Mouse (Mus musculus) brain, embryonic 14.5 days (tissue): Measurements from ENCODE around the gene Simc1. TPM values are rescaled to one million over a fixed set of nuclear protein-coding genes. Genes with fewer than 3 reads are reported as not detected.

Experiments
- DNase-seq: peaks from one replicate; pipeline ENCODE4 v3.0.0-alpha.2; 2011; ENCODE audit warnings: low read depth
- CTCF ChIP-seq: fragments of 200-500 bp; IDR thresholded peaks from 2 replicates; pipeline ENCODE4 v1.5.1; 2012; ENCODE audit warnings: inconsistent platforms, mild to moderate bottlenecking, moderate library complexity, borderline replicate concordance; ENCODE audit not compliant: insufficient read depth, insufficient read length; ENCODE audit errors: extremely low read depth
- POLR2A ChIP-seq: fragments of 200-500 bp; IDR thresholded peaks from 2 replicates; pipeline ENCODE4 v1.6.1; 2012; ENCODE audit warnings: mild to moderate bottlenecking, inconsistent platforms, borderline replicate concordance; ENCODE audit not compliant: poor library complexity, insufficient read depth, insufficient read length, severe bottlenecking; ENCODE audit errors: extremely low read depth
- polyA plus RNA-seq: library from polyadenylated mRNA; depleted of rRNA; stranded (reverse); fragments of >200 nt; gene quantifications from 2 replicates; pipeline ENCODE4 v1.2.3, GENCODE M21; 2012; rRNA removed

Gene Simc1
- polyA plus RNA-seq, 1 experiment: 36.3 TPM

DNA sequence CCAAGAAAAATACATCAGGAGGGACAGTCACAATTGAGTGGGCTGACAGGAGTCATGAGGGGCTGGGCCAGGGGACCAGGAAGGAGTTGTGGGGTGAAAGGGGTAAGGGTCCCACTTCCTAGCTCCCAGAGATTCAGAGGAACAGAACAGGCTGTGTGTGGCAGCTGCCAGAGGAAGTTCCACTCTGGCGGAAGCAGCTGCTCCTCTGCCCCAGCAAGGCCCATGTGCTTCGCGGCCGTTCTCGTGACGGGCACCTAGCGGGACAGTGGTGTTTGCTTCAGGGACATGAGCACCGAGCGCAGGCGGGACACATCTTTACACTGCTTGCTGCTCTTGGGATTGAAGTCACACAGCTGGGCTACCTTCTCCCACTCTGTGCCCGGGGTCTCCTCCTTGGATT, 90.0 kb downstream of the Simc1 start:
- DNase-seq: peak; percentile 14
- TF ChIP-seq POLR2A (no peak), CTCF (no peak)

DNA sequence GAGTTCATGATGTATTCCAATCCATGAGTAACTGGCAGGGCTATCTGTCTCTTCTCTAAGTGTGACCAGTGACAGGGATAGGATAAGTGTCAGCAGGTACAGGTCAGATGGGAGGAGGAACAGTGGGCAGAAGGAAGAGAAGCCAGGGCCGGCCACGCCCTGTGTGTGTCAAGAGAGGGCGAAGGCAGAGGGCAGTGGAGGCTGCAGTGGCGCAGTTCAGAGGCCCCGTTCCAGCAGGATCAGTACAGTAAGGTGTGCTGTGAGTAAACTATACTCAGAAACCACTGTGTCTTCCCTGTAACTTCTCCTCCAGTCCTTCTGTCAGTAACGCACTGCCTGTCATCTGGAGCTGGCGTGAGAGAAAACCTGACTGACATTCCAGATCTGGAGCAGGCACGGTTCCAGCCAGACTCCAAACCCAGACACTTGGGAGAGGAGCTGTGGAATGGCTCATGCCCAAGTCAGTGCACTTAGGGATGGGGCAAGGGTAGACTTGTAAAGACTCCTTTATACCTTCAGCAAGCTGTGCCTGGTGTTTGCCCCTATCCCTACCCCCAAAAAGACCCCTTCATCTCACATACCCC, 92.6 kb downstream of the Simc1 start:
- DNase-seq: peak; percentile 23

DNA sequence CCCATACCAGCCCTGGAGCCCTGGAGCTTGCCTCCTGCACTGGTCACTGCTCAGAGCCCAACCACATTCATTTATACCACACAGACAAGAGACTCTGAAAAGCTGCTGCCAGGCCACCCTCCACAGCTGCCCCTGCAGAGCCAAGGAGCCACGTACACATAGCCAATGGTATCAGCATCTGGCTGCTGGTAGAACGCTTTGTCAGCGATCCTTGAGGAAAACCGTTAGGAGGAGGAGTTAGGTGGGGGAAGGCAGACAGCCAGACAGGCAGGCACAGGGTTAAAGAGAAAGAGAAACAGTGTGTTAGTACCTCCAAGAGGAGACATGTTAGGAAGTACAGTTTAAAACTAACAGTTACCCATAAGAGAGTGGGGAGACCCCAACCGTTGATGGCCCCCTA, 93.3 kb downstream of the Simc1 start:
- no peak for DNase-seq
- no peak for TF ChIP-seq POLR2A
- TF ChIP-seq CTCF: no peak

More for the DNA sequence above, 92.6 kb downstream of the Simc1 start:
- TF ChIP-seq CTCF (no peak), POLR2A (no peak)

DNA sequence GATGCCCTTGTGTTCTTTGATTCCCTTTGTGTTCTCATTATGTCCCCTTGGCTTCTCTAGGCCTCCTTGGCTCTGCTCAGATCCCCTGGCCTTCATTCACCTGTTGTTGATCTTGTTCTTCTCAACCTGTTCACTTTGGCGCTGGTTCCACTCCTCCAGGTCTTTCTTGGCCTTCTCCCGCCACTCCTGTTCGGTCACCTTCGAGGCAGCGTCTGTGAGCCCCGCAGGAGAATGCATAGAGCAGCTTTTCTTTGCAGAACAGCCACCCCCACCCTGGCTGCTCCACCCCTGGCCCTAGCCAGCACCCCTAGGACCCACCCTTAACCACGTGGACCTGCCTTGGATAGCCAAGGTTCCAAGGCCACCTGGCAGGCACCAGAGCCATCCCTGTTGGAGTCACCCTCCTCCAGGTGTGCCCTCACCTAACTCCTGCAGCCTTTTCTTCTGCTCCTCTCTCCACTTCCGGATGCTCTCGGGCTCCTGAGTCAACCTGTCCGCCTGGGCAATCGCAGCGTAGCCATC, 95.1 kb downstream of the Simc1 start:
- TF ChIP-seq POLR2A (no peak), CTCF (no peak)
- no peak for DNase-seq

Other genes with a start within 250 kb of the Simc1 start
- gene Cplx2, start 132.4 kb upstream of the Simc1 start, polyA plus RNA-seq: 43.3 and 69.2 TPM in 2 replicates
- 42.2 and 47.8 TPM in 2 replicates for gene Thoc3, start 34.9 kb upstream of the Simc1 start, polyA plus RNA-seq
- 172 and 184 TPM in 2 replicates for gene 4833439L19Rik, start 61.7 kb downstream of the Simc1 start, polyA plus RNA-seq
- 86.2 and 95.5 TPM in 2 replicates for gene Arl10, start 71.2 kb downstream of the Simc1 start, polyA plus RNA-seq
- gene Nop16, start 86.3 kb downstream of the Simc1 start, polyA plus RNA-seq: 29.8 and 30.8 TPM in 2 replicates
- gene Higd2a, start 86.4 kb downstream of the Simc1 start, polyA plus RNA-seq: 140 and 169 TPM in 2 replicates
- 76.1 and 109 TPM in 2 replicates for gene Cltb, start 107.6 kb downstream of the Simc1 start, polyA plus RNA-seq
- gene Faf2, start 118.0 kb downstream of the Simc1 start, polyA plus RNA-seq: 36.9 and 47.0 TPM in 2 replicates
- gene Rnf44, start 190.1 kb downstream of the Simc1 start, polyA plus RNA-seq: 197 and 215 TPM in 2 replicates
- 0.05 and 0.16 TPM in 2 replicates for gene Cdhr2, start 197.7 kb downstream of the Simc1 start, polyA plus RNA-seq
- gene Gprin1, start 246.1 kb downstream of the Simc1 start, polyA plus RNA-seq: 77.7 and 109 TPM in 2 replicates